Mouse (Mus musculus) cortical plate, adult 2 months (tissue): ENCODE data around the gene Muc5ac. TPM values are rescaled to one million over a fixed set of nuclear protein-coding genes. Genes with fewer than 3 reads are reported as not detected.

ENCODE experiments used
- H3K27ac ChIP-seq: fragments of 200-500 bp; 2 replicates; pipeline ENCODE4 v1.5.1; 2012; ENCODE audit warnings: low read length, control low read depth, inconsistent platforms; ENCODE audit not compliant: insufficient read depth
- H3K4me1 ChIP-seq: fragments of 200-500 bp; 2 replicates; pipeline ENCODE4 v1.6.1; 2011; ENCODE audit warnings: low read length; ENCODE audit not compliant: control insufficient read depth, insufficient read depth
- H3K4me3 ChIP-seq: fragments of 200-500 bp; 2 replicates; pipeline ENCODE4 v1.5.1; 2011; ENCODE audit warnings: mild to moderate bottlenecking, low read length, control low read depth; ENCODE audit not compliant: insufficient read depth
- CTCF ChIP-seq: fragments of 200-500 bp; IDR thresholded peaks from 2 replicates; pipeline ENCODE4 v1.5.1; 2011; ENCODE audit warnings: mild to moderate bottlenecking, control low read depth, low read length; ENCODE audit not compliant: insufficient read depth; ENCODE audit errors: extremely low read depth
- POLR2A ChIP-seq: fragments of 200-500 bp; IDR thresholded peaks from 2 replicates; pipeline ENCODE4 v1.6.1; 2011; ENCODE audit warnings: mild to moderate bottlenecking, low read length, control low read depth; ENCODE audit not compliant: insufficient read depth; ENCODE audit errors: extremely low read depth
- polyA plus RNA-seq: library from polyadenylated mRNA; depleted of rRNA; stranded (reverse); fragments of >200 nt; gene quantifications from 2 replicates; pipeline ENCODE4 v1.2.3, GENCODE M21; 2012; rRNA removed

Muc5ac gene
- polyA plus RNA-seq, 1 experiment = not detected

- no peak for TF ChIP-seq CTCF
- TF ChIP-seq POLR2A = no peak
- no peak overlapping the region for H3K27ac ChIP-seq
- no peaks in the 10 kb centered on the region for H3K4me1 ChIP-seq
- no peak overlapping the region for H3K4me3 ChIP-seq
Observed at GRCm38 (mm10) chr7:141823699-141824098, 34.9 kb downstream of the Muc5ac start.

- no peaks in the 10 kb centered on the region for H3K4me1 ChIP-seq
- H3K27ac ChIP-seq = no peak overlapping the region
- TF ChIP-seq CTCF (no peak), POLR2A (no peak)
- no peak overlapping the region for H3K4me3 ChIP-seq
Observed at GRCm38 (mm10) chr7:141824398-141824797, 35.6 kb downstream of the Muc5ac start.

- no peak overlapping the region for H3K4me3 ChIP-seq
- TF ChIP-seq POLR2A = no peak
- H3K27ac ChIP-seq = no peak overlapping the region
- no peaks in the 10 kb centered on the region for H3K4me1 ChIP-seq
Observed at GRCm38 (mm10) chr7:141835941-141836340, 47.2 kb downstream of the Muc5ac start.

GRCm38 (mm10) chr7:141836423-141836822 lies 47.7 kb downstream of the Muc5ac start:
- TF ChIP-seq CTCF (no peak), POLR2A (no peak)
- Histone ChIP-seq H3K4me3 (no peak overlapping the region), H3K27ac (no peak overlapping the region)

GRCm38 (mm10) chr7:141838779-141839178 lies 50.0 kb downstream of the Muc5ac start, which contains the start of gene Muc5b:
Gene Muc5b (plus strand): TSS chr7:141839070.
- no peak within 1 kb of the TSS for H3K27ac ChIP-seq
- H3K4me1 ChIP-seq = no peaks in the 10 kb centered on the region
- no peak within 1 kb of the TSS for H3K4me3 ChIP-seq
- TF ChIP-seq POLR2A (no peak), CTCF (no peak)

More at GRCm38 (mm10) chr7:141836423-141836822, 47.7 kb downstream of the Muc5ac start:
- H3K4me1 ChIP-seq = no peaks in the 10 kb centered on the region

GRCm38 (mm10) chr7:141840354-141840753 lies 51.6 kb downstream of the Muc5ac start:
- no peak overlapping the region for H3K4me3 ChIP-seq
- no peak overlapping the region for H3K27ac ChIP-seq
- TF ChIP-seq CTCF (no peak), POLR2A (no peak)
- H3K4me1 ChIP-seq = no peaks in the 10 kb centered on the region

- TF ChIP-seq CTCF (no peak), POLR2A (no peak)
- no peaks in the 10 kb centered on the region for H3K4me1 ChIP-seq
- H3K4me3 ChIP-seq = no peak overlapping the region
- H3K27ac ChIP-seq = no peak overlapping the region
Observed at GRCm38 (mm10) chr7:141861046-141861445, 72.3 kb downstream of the Muc5ac start.

Other genes with a start within 250 kb of the Muc5ac start
- 43.0 and 48.8 TPM in 2 replicates for gene Chid1, start 249.1 kb upstream of the Muc5ac start, polyA plus RNA-seq
- gene Ap2a2, start 226.8 kb upstream of the Muc5ac start, polyA plus RNA-seq = 70.2 and 75.7 TPM in 2 replicates
- gene Muc6, start 133.7 kb upstream of the Muc5ac start, polyA plus RNA-seq = 0.02 TPM in 1 of 2 replicates, not detected in the other
- 0.36 and 0.44 TPM in 2 replicates for gene Muc2, start 98.6 kb upstream of the Muc5ac start, polyA plus RNA-seq
- not detected in 2 replicates for gene Muc5b, start 50.1 kb downstream of the Muc5ac start, polyA plus RNA-seq
- gene Tollip, start 129.5 kb downstream of the Muc5ac start, polyA plus RNA-seq = 121 and 122 TPM in 2 replicates
- gene Brsk2, start 160.8 kb downstream of the Muc5ac start, polyA plus RNA-seq = 179 and 188 TPM in 2 replicates